Mouse (Mus musculus): ENCODE data around the gene Diras1. TPM values are rescaled to one million over a fixed set of nuclear protein-coding genes. Genes with fewer than 3 reads are reported as not detected.

Diras1 gene
- total RNA-seq, 4 experiments from 2014 or later = 3.6 to 6.5 (median 4.4) TPM

- DNase-seq = no peak
Observed at GRCm38 (mm10) chr10:80970159-80970558, 55.3 kb downstream of the Diras1 start.

Other genes starting within 250 kb of the Diras1 start
- gene Sf3a2, start 227.5 kb downstream of the Diras1 start, total RNA-seq (2022) = 10 to 100 TPM; 52.0 to 78.6 (median 55.5) TPM
- 100 to 1,000 TPM in 3 of 4 experiments, 10 to 100 TPM in 1; 92.4 to 130 (median 107) TPM for gene Plekhj1, start 227.0 kb downstream of the Diras1 start, total RNA-seq (2022)
- 1 to 10 TPM in 1 of 4 experiments, under 1 TPM in 3; 0.20 to 1.3 (median 0.68) TPM for gene Amh, start 220.4 kb downstream of the Diras1 start, total RNA-seq (2022)
- 10 to 100 TPM in 2 of 4 experiments, 1 to 10 TPM in 2; 5.7 to 23.4 (median 12.4) TPM for gene Jsrp1, start 212.2 kb downstream of the Diras1 start, total RNA-seq (2022)
- gene Oaz1, start 199.0 kb downstream of the Diras1 start, total RNA-seq (2022) = 1,000 to 10,000 TPM in 1 of 4 experiments, 100 to 1,000 TPM in 3; 825 to 1,012 (median 923) TPM
- 10 to 100 TPM in 3 of 4 experiments, 1 to 10 TPM in 1; 8.4 to 21.5 (median 15.9) TPM for gene Lingo3, start 181.6 kb downstream of the Diras1 start, total RNA-seq (2022)
- 10 to 100 TPM; 27.4 to 54.4 (median 34.0) TPM for gene Lsm7, start 170.5 kb downstream of the Diras1 start, total RNA-seq (2022)
- 10 to 100 TPM; 28.1 to 45.3 (median 36.1) TPM for gene Sppl2b, start 170.4 kb downstream of the Diras1 start, total RNA-seq (2022)
- under 1 TPM in 1 of 4 experiments, not detected in 3; 0.18 TPM for gene Tmprss9, start 153.8 kb downstream of the Diras1 start, total RNA-seq (2022)
- gene Timm13, start 124.7 kb downstream of the Diras1 start, total RNA-seq (2022) = 100 to 1,000 TPM; 154 to 235 (median 185) TPM
- gene Lmnb2, start 107.4 kb downstream of the Diras1 start, total RNA-seq (2022) = 10 to 100 TPM; 10.0 to 17.2 (median 15.2) TPM
- 100 to 1,000 TPM in 1 of 4 experiments, 10 to 100 TPM in 3; 17.5 to 112 (median 73.6) TPM for gene Gadd45b, start 95.6 kb downstream of the Diras1 start, total RNA-seq (2022)
- gene Gng7, start 10.7 kb downstream of the Diras1 start, total RNA-seq (2022) = 10 to 100 TPM in 2 of 4 experiments, 1 to 10 TPM in 2; 9.4 to 16.6 (median 12.9) TPM
- 10 to 100 TPM; 50.7 to 86.9 (median 66.5) TPM for gene Slc39a3, start 11.8 kb upstream of the Diras1 start, total RNA-seq (2022)
- 100 to 1,000 TPM; 185 to 247 (median 197) TPM for gene Sgta, start 34.5 kb upstream of the Diras1 start, total RNA-seq (2022)
- 10 to 100 TPM; 43.6 to 59.2 (median 45.7) TPM for gene Thop1, start 44.4 kb upstream of the Diras1 start, total RNA-seq (2022)
- 1 to 10 TPM in 2 of 4 experiments, under 1 TPM in 2; 0.35 to 2.7 (median 1.3) TPM for gene Creb3l3, start 73.2 kb upstream of the Diras1 start, total RNA-seq (2022)
- 100 to 1,000 TPM; 169 to 227 (median 204) TPM for gene Map2k2, start 80.3 kb upstream of the Diras1 start, total RNA-seq (2022)
- 10 to 100 TPM; 86.5 to 94.0 (median 92.3) TPM for gene Zbtb7a, start 109.6 kb upstream of the Diras1 start, total RNA-seq (2022)
- gene Pias4, start 142.3 kb upstream of the Diras1 start, total RNA-seq (2022) = 10 to 100 TPM; 22.8 to 32.5 (median 30.1) TPM
- gene Eef2, start 151.0 kb upstream of the Diras1 start, total RNA-seq (2022) = 1,000 to 10,000 TPM; 1,447 to 1,655 (median 1,598) TPM
- gene Dapk3, start 157.3 kb upstream of the Diras1 start, total RNA-seq (2022) = 10 to 100 TPM; 67.7 to 88.0 (median 81.8) TPM
- gene 4930442H23Rik, start 158.2 kb upstream of the Diras1 start, total RNA-seq (2022) = not detected
- gene Nmrk2, start 176.4 kb upstream of the Diras1 start, total RNA-seq (2022) = not detected
- gene Atcay, start 205.2 kb upstream of the Diras1 start, total RNA-seq (2022) = 1 to 10 TPM; 3.8 to 6.4 (median 4.4) TPM
- gene Zfr2, start 207.5 kb upstream of the Diras1 start, total RNA-seq (2022) = 10 to 100 TPM; 27.6 to 35.6 (median 30.0) TPM
- gene Matk, start 227.3 kb upstream of the Diras1 start, total RNA-seq (2022) = 1 to 10 TPM in 3 of 4 experiments, under 1 TPM in 1; 0.67 to 2.1 (median 1.5) TPM
- gene Mrpl54, start 241.3 kb upstream of the Diras1 start, total RNA-seq (2022) = 100 to 1,000 TPM; 100 to 139 (median 113) TPM
- 10 to 100 TPM; 61.9 to 72.3 (median 66.4) TPM for gene Apba3, start 241.3 kb upstream of the Diras1 start, total RNA-seq (2022)

Data from adrenal gland, adult 8-10 months (tissue).